Mouse (Mus musculus) retina, embryonic 14.5 days (tissue): Measurements from ENCODE around the gene Cpm.
"Not testable (repeated sequence)": the region's sequence is repeated elsewhere in the genome, so short reads cannot be mapped to it uniquely, and the experiment has no call there.

Experiments
- DNase-seq: peaks from one replicate; pipeline ENCODE4 v3.0.0-alpha.2; 2015; ENCODE audit warnings: low spot score

Gene Cpm

GRCm38 (mm10) chr10:117702024-117702833, 72.9 kb downstream of the Cpm start:
- DNase-seq, result no peak

- DNase-seq, result no peak
Observed at GRCm38 (mm10) chr10:117703506-117703905, 74.2 kb downstream of the Cpm start.

DNA sequence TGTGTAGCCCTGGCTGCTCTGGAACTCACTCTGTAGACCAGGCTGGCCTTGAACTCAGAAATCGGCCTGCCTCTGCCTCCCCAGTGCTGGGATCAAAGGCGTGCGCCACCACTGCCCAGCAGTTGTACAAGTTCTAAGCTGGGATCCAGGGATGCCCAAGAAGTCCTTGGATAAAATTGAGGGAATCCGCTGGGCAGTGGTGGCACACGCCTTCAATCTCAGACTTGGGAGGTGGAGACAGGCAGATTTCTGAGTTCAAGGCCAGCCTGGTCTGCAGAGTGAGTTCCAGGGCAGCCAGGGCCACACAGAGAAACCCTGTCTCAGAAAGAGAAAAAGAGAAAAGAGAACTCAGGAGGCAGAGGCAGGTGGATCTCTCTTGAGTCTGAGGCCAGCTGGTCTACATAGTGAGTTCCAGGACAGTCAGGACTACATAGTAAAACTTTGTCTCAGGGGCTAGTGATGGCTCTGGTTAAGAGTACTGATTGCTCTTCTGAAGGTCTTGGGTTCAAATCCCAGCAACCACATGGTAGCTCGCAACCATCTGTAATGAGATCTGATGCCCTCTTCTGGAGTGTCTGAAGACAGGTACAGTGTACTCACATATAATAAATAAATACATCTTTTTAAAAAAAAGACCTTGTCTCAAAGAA, 75.1 kb downstream of the Cpm start:
- DNase-seq, result not testable (repeated sequence)

GRCm38 (mm10) chr10:117704964-117705335, 75.7 kb downstream of the Cpm start:
- no peak for DNase-seq

- DNase-seq, result no peak
Observed at GRCm38 (mm10) chr10:117705806-117706205, 76.5 kb downstream of the Cpm start.

GRCm38 (mm10) chr10:117706440-117706839, 77.1 kb downstream of the Cpm start:
- DNase-seq, result no peak

DNA sequence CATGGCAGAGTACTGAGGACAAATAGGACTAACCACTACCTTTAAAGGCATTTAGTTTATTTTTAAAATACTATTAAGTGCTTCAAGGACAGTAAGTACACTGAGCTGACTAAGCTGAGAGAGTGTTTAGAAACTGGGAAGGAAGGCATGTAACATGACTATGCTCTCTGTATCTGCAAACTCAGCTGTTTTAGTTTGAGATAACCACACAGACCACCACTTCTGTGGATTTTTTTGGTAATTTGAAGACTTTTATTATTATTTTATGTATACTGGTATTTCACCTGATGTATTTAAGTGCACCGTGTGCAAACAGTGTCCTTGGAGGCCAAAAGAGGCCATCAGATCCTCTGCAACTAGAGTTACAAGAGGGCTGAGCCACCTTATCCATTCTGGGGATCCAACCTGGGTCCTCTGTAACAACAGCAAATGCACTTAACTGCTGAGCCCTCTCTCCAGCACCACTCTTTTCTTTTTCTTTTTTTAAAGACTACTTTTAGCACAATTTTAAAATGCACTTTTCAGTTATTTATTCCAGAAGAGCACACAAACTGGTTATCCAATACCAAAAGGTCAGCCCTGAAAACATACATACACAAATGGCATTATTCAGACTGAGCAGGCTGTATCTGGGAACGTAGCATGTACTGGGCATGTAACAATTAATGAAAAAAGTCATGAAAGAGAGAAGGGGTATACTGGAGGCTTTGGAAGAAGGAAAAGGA, 78.0 kb downstream of the Cpm start:
- no peak for DNase-seq

DNA sequence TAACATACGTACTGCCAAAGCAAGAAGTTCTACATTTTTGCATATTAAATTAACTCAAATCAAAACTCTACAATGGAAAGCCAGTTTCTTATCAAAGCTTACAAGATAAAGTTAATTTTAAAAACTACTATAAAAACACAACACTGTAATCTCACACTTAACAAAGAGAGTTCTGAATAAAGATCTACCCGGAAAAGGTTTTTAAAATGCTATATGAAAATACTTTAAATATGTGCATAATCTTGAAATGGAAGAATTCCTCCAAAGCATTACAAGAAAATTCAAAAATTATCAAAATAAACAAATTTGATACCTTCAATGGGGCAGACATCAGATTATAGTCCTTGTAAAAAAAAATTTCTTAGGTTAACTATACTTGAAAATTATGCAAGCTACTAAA, 79.1 kb downstream of the Cpm start:
- DNase-seq, result no peak

- DNase-seq, result no peak
Observed at GRCm38 (mm10) chr10:117708856-117709255, 79.6 kb downstream of the Cpm start.

DNA sequence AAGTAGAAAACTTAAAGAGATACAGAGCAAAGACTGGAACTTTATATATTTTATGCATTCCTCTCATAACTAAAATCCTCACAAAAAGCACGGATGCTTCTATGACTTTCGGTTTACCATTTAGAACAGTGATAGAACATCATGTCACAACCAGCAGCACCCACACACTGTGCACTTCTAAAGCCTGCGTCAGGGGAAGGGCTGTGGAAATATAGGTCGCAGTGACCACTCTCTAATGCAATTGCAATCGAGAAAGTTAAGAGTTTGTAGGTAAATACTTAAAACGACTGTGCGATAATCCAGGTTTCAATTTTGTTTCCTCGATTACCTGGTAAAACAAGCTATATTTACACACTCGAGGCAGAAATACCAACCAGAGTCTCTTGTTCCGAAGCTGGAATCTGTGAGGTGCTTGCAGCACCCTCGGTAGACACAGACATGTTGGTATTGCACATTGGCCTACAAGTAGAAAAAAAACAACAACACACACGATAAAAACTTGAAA, 80.1 kb downstream of the Cpm start:
- DNase-seq, result no peak

GRCm38 (mm10) chr10:117709930-117710603, 80.8 kb downstream of the Cpm start:
- DNase-seq, result peak; percentile 87

DNA sequence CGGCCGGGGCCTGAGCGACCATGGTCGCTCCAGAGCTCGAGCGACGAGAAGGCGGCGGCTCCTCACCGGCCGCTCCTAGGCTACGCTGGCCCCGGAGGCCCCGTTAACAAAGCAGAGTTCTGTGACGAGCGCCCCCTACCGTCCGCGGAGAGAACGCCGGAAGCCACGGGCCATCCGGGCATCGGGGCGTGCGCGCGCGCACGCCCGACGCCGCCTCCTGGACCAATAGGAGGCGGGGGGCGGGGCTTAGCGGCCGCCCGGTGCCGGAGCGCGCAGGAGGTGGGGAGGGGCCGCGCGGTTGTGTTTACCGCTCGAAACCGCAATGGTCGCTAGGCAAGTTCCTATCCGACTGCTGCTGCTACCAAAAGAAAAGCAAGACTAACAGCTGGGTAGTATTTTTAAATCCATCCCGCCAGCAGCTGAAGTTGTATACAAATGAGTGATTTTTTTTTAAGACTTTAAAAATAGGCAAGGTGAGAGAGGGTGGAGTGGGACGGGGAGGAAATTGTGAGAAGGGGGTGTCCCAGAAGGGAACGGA, 81.4 kb downstream of the Cpm start, which contains the start of gene Mdm2:
Mdm2 (minus strand) TSS at position 155 of the 538 bp plus-strand sequence.
- peak; percentile 97 for DNase-seq

GRCm38 (mm10) chr10:117711408-117711807, 82.1 kb downstream of the Cpm start:
- no peak for DNase-seq

DNA sequence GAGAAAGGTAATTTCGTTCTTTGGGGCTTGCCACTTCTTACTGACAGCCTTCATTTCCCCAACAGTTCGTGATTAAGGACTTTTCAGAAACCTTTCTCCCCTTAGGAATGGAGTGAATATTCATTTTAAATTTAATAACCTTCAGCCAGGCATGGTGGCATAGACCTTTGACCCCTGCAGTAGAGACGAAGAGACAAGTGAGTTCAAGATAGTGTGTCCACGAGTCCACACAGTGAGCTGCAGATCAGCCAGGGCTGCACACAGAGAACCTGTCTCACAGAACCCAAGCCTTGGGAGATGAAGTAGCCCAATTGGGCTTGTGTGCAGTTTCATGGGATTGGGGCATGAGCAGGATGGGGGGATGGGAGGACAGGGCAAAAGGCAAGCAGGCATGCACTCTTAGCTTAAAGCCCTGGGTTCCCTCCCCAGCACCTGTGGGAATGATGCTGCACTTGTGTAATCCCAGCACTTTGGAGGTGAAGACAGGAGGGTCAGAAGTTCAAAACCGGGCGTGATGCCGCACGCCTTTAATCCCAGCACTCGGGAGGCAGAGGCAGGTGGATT, 83.0 kb downstream of the Cpm start:
- DNase-seq, result no peak

GRCm38 (mm10) chr10:117712871-117713270, 83.6 kb downstream of the Cpm start:
- no peak for DNase-seq

DNA sequence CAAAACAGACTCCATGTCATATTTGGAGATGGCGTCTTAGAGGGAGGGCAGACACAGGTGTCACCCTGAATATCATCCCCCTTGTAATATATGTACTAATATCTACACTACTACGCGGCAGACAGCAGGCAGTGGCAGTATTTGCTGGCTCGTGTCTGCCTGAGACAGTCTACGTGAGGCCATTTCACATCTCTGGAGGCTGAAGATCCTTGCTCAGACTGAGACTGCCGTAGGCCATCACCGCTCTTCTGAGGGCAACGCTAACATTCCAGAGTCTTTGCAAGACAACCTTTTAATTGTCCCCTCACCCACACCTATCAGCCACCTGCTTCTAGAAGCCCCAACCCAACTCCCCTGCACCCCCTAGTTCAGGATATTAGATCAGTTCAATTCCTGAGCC, 84.2 kb downstream of the Cpm start:
- DNase-seq, result no peak

- DNase-seq, result no peak
Observed at GRCm38 (mm10) chr10:117714048-117714545, 84.8 kb downstream of the Cpm start.

DNA sequence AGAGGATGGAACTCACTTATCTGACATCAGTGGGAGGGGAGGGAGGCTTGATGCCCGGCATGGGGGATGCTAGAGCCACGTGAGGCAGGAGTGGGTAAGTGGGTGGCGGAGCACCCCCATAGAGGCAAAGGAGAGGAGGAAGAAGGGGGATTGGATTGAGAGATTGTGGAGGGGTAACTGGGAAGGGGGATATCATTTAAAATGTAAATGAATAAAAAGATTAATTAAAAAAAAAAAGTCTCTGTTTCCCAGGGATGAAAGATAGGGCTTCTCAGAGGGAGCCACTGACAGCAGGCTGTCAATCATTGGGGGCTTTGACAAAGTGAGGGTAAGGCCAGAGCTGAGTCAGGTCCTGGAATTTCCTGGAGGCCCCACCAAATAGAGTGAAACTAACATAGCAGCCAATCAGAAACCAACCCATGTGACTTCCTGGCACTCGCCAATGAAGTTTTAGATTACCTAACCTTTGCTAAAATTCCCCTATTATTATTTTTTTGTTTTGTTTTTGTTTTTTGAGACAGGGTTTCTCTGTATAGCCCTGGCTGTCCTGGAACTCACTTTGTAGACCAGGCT, 85.7 kb downstream of the Cpm start:
- no peak for DNase-seq

DNA sequence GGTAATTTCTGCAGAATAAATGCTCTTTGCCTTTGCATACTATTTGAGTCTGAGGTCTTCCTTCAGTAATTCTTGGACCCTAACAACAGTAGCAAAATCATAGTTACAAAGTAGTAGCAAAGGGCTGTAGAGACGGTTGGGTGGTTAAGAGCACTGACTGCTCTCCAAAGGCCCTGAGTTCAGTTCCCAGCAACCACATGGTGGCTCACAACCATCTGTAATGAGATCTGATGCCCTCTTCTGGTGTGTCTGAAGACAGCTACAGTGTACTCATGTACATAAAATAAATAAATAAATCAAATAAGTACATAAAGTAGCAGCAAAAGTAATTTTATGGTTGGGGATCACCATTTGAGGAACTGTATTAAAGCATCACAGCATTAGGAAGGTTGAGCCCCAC, 86.4 kb downstream of the Cpm start:
- not testable (repeated sequence) for DNase-seq

DNA sequence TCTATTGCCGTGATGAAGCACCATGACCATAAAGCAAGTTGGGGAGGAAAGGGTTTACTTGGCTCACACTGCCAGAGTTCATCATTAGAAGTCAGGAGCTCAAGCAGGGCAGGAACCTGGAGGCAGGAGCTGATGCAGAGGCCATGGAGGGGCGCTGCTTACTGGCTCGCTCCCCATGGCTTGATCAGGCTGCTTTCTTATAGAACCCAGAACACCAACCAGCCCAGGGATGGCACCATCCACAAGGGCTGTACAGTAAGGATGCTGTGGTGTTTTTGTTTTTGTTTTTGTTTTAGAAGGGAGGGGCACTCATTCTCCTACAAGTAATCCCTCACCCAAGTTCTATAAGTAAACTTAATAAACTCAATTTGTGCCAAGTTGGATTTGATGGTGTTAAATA, 87.4 kb downstream of the Cpm start:
- no peak for DNase-seq

DNA sequence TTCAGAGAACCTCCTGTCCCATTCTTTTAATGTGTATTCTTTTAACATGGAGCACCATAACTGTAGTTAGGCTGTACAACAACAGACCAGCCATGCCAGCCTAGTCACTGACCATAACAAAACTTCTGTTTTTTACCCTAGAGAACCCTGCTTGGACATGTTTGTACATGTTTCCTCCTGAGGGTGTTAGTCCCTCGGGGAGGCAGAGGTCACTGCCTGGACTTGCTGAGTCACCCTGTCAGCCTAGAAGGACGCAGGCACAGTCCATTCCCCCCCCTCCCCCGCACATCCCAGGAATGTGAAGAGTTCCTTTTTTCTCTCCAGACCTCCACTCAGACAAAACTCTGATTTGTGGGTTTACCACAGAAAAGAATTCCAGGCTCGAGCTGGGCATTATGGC, 88.3 kb downstream of the Cpm start:
- DNase-seq, result peak; percentile 28
